Mouse (Mus musculus) limb, embryonic 11.5 days (tissue): ENCODE results near the gene Rybp. TPM values are rescaled to one million over a fixed set of nuclear protein-coding genes. Genes with fewer than 3 reads are reported as not detected.

Experiments
- ATAC-seq: fragments of 200-750 bp; cut with Nextera tagmentation; 2 replicates; pipeline ENCODE4 v1.8.0; 2017; ENCODE audit warnings: low read depth; ENCODE audit not compliant: insufficient number of reproducible peaks, low FRiP score, low TSS enrichment
- DNase-seq: peaks from one replicate; pipeline ENCODE4 v3.0.0-alpha.2; 2015; ENCODE audit warnings: low spot score
- H3K27ac ChIP-seq: fragments of 300-500 bp; sonication (generic); replicated peaks from 2 replicates; pipeline ENCODE4 v1.5.1; 2014; ENCODE audit warnings: low read depth, mild to moderate bottlenecking, low read length
- H3K27me3 ChIP-seq: fragments of 300-500 bp; sonication (generic); 2 replicates; pipeline ENCODE4 v1.6.1; 2014; ENCODE audit warnings: mild to moderate bottlenecking, low read length, mixed read lengths; ENCODE audit not compliant: control insufficient read depth, insufficient read depth
- H3K36me3 ChIP-seq: fragments of 300-500 bp; sonication (generic); 2 replicates; pipeline ENCODE4 v1.6.1; 2014; ENCODE audit warnings: mild to moderate bottlenecking, low read length, moderate library complexity, mixed read lengths; ENCODE audit not compliant: control insufficient read depth, insufficient read depth
- H3K4me1 ChIP-seq: fragments of 300-500 bp; sonication (generic); 2 replicates; pipeline ENCODE4 v1.6.1; 2014; ENCODE audit warnings: low read length, mixed read lengths; ENCODE audit not compliant: control insufficient read depth, insufficient read depth
- H3K4me2 ChIP-seq: fragments of 300-500 bp; sonication (generic); 2 replicates; pipeline ENCODE4 v1.6.1; 2014; ENCODE audit warnings: low read depth, mild to moderate bottlenecking, moderate library complexity; ENCODE audit not compliant: severe bottlenecking
- H3K4me3 ChIP-seq: fragments of 300-500 bp; sonication (generic); 2 replicates; pipeline ENCODE4 v1.5.1; 2014; ENCODE audit warnings: low read depth, low read length
- H3K9ac ChIP-seq: fragments of 300-500 bp; sonication (generic); 2 replicates; pipeline ENCODE4 v1.6.1; 2014; ENCODE audit warnings: mild to moderate bottlenecking, low read length
- H3K9me3 ChIP-seq: fragments of 300-500 bp; sonication (generic); 2 replicates; pipeline ENCODE4 v1.6.1; 2016; ENCODE audit warnings: low read length; ENCODE audit not compliant: control insufficient read depth
- WGBS: fragments of 180-500 bp; shearing (Covaris S2); extraction: QIAGEN DNeasy Blood & Tissue Kit; methylation state at CpG from one replicate; pipeline ENCODE4 v1.1.7; 2014; 5-methylcytosine and 5-hydroxymethylcytosine counted together
- polyA plus RNA-seq: library from polyadenylated mRNA; unstranded; fragments of >200 nt; fragmentation: Nextera tagmentation; extraction: Ambion mirVana; gene quantifications from 2 replicates; pipeline ENCODE4 v1.2.1, GENCODE M21; 2014

The Rybp gene
- polyA plus RNA-seq, 1 experiment from 2014 or later: 16.0 TPM

- Histone ChIP-seq H3K36me3 (no peaks in the 10 kb centered on the region), H3K27ac (no peak overlapping the region), H3K9ac (no peak overlapping the region), H3K9me3 (no peaks in the 10 kb centered on the region), H3K4me1 (no peaks in the 10 kb centered on the region), H3K4me2 (no peak overlapping the region), H3K4me3 (no peak overlapping the region), H3K27me3 (no peaks in the 10 kb centered on the region)
- WGBS: 81% methylated on average over 5 of the region's 5 CpGs
- ATAC-seq (no peak), DNase-seq (no peak)
Observed at GRCm38 (mm10) chr6:100327050-100327449, 39.8 kb upstream of the Rybp start.

DNA sequence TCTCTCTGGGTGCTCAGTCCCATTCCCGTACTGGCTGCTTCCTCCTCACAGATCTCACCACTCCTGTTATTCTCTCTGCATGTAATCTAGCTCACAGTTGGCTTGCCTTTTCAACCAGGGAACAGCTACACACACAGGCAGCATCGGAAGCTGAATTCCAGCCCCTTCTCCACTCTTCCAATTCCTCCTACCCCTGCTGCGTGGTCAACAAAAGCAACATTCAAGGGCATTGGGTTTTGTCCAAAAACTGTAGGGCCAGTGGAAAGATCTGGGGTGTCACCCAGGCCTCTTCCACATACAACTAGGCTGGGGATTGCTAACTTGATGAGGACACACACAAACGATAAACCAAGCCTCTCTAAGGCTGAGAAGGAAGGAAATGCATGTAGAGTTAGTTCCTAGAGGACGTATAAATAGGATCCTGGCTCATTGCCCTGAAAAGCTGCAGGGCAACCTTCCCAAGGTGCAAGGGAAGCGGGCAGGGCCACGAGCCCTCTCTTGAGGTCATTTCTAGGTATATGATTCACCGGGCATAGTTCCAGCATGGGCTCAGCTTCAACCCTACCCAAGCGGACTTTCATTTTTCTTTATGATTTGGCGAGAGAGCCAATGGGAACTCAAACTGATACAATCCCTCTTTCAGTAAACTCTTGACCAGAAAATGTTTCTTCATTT, 36.6 kb upstream of the Rybp start:
- 85% methylated on average over 10 of the region's 10 CpGs for WGBS
- ATAC-seq: no peak

DNA sequence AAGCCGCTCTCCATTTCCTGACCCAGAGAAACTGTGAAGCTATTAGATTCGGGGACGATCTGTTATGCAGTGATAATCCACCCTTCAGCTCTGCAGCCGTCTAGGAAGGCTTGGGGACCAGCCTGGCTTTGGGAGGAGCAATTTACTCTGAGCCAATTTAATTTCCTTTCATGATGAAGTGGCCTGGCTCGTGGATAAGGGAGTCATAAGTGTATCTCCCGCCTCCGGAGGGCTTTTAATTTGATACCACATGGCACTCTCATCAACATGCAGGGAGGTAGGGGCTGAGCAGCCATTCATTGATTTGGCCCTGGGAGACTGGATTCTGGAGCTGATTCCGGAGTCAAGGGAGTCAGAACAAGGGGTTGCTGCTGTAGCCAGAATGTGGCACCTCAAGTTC, 35.3 kb upstream of the Rybp start:
- no peaks in the 10 kb centered on the region for H3K36me3 ChIP-seq
- no peak overlapping the region for H3K4me2 ChIP-seq
- H3K27ac ChIP-seq: no peak overlapping the region
- no peaks in the 10 kb centered on the region for H3K27me3 ChIP-seq
- no peak overlapping the region for H3K4me3 ChIP-seq
- no peaks in the 10 kb centered on the region for H3K4me1 ChIP-seq
- no peak for DNase-seq
- no peak overlapping the region for H3K9ac ChIP-seq
- no peaks in the 10 kb centered on the region for H3K9me3 ChIP-seq
- WGBS: 45% methylated on average over 8 of the region's 8 CpGs
- no peak for ATAC-seq

More for the DNA sequence above, 36.6 kb upstream of the Rybp start:
- H3K4me2 ChIP-seq: no peak overlapping the region
- no peak overlapping the region for H3K9ac ChIP-seq
- no peaks in the 10 kb centered on the region for H3K9me3 ChIP-seq
- H3K27ac ChIP-seq: no peak overlapping the region
- no peaks in the 10 kb centered on the region for H3K27me3 ChIP-seq
- H3K36me3 ChIP-seq: no peaks in the 10 kb centered on the region
- DNase-seq: no peak
- H3K4me3 ChIP-seq: no peak overlapping the region
- H3K4me1 ChIP-seq: no peaks in the 10 kb centered on the region

GRCm38 (mm10) chr6:100322145-100322544, 34.9 kb upstream of the Rybp start:
- Histone ChIP-seq H3K9ac (no peak overlapping the region), H3K4me1 (no peaks in the 10 kb centered on the region), H3K27me3 (no peaks in the 10 kb centered on the region), H3K27ac (no peak overlapping the region), H3K4me2 (no peak overlapping the region), H3K4me3 (no peak overlapping the region), H3K36me3 (no peaks in the 10 kb centered on the region), H3K9me3 (no peaks in the 10 kb centered on the region)
- WGBS: 89% methylated on average over 5 of the region's 5 CpGs
- DNase-seq: no peak
- no peak for ATAC-seq

DNA sequence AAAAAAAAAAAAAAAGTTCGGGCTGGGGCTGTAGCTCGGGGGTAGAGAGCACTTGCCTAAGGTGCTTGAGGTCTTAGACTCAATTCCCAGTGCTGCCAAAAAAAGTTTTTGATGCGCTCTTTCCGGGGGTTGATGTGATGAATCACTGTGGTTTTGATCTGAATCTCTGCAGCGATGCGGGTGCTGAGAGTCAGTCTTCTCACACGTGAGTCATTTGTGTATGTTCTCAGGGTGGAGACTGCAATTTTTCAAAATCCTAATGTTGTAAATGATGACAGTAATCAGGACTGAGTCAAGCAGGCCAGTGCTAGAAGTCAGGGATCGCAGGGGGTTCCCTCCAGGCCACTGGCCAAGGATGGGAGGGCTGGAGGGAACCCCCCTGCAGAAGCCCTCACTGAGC, 26.9 kb upstream of the Rybp start:
- Histone ChIP-seq H3K27me3 (no peaks in the 10 kb centered on the region), H3K27ac (no peak overlapping the region), H3K4me1 (no peaks in the 10 kb centered on the region), H3K4me2 (no peak overlapping the region), H3K9me3 (no peaks in the 10 kb centered on the region), H3K36me3 (no peaks in the 10 kb centered on the region), H3K9ac (no peak overlapping the region), H3K4me3 (no peak overlapping the region)
- DNase-seq: no peak
- WGBS: 67% methylated on average over 8 of the region's 8 CpGs
- ATAC-seq: no peak

DNA sequence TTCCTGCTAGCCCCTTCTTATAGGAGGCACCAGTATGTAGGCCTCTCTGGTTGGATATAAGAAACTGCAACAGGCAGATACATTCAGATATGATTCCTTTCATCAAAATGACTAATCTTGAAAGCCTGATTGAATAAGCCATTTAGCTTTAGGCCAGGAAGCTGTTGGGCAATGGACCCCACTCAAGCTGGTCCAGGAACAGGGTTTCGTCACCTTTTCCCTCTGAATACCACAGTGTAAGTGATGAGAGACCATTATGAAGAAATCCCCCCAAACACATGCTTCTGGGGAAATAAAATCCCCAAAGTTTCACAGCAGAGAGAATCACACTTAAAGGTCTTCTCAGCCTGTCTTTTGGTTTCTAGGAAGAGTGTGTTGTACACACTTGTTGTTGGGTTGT, 23.9 kb upstream of the Rybp start:
- ATAC-seq: no peak
- Histone ChIP-seq H3K4me2 (no peak overlapping the region), H3K9ac (no peak overlapping the region), H3K27ac (no peak overlapping the region), H3K9me3 (no peaks in the 10 kb centered on the region), H3K36me3 (no peaks in the 10 kb centered on the region), H3K27me3 (no peaks in the 10 kb centered on the region), H3K4me3 (no peak overlapping the region), H3K4me1 (no peaks in the 10 kb centered on the region)
- WGBS: 94% methylated on average over 1 of the region's 1 CpGs
- no peak for DNase-seq

- Histone ChIP-seq H3K9me3 (no peaks in the 10 kb centered on the region), H3K36me3 (no peaks in the 10 kb centered on the region), H3K4me3 (no peak overlapping the region), H3K27ac (no peak overlapping the region), H3K27me3 (no peaks in the 10 kb centered on the region), H3K9ac (no peak overlapping the region), H3K4me2 (no peak overlapping the region), H3K4me1 (peaks cover 14% of the 10 kb centered on the region)
- no peak for ATAC-seq
- no peak for DNase-seq
- WGBS: 47% methylated on average over 10 of the region's 10 CpGs
Observed at GRCm38 (mm10) chr6:100304831-100305230, 17.5 kb upstream of the Rybp start.

- Histone ChIP-seq H3K27me3 (no peaks in the 10 kb centered on the region), H3K36me3 (no peaks in the 10 kb centered on the region), H3K4me3 (no peak overlapping the region), H3K9ac (no peak overlapping the region), H3K4me1 (peaks cover 15% of the 10 kb centered on the region), H3K4me2 (no peak overlapping the region), H3K9me3 (no peaks in the 10 kb centered on the region), H3K27ac (no peak overlapping the region)
- ATAC-seq: no peak
- DNase-seq: no peak
- 62% methylated on average over 8 of the region's 8 CpGs for WGBS
Observed at GRCm38 (mm10) chr6:100301410-100302108, 14.3 kb upstream of the Rybp start.
